Mouse (Mus musculus): ENCODE measurements around the gene Marcks. TPM values are rescaled to one million over a fixed set of nuclear protein-coding genes. Genes with fewer than 3 reads are reported as not detected.
A peak's percentile ranks its signal among the peaks of the same experiment; 100 is the strongest.

Gene Marcks
- polyA plus RNA-seq, 1 experiment from 2014 or later = 169 TPM

GRCm38 (mm10) chr10:37145456-37145855 lies 6.7 kb upstream of the Marcks start:
- no peak for DNase-seq (ENCODE audit: low spot score)
- H3K4me1 ChIP-seq = peaks cover 10% of the 10 kb centered on the region
- H3K4me3 ChIP-seq = no peak overlapping the region
- no peaks in the 10 kb centered on the region for H3K27me3 ChIP-seq (ENCODE audit: low read depth, poor library complexity, severe bottlenecking)
- WGBS = 92% methylated on average over 1 of the region's 1 CpGs
- H3K27ac ChIP-seq (replicated peaks) = no peak overlapping the region
- no peaks in the 10 kb centered on the region for H3K36me3 ChIP-seq
- no peaks in the 10 kb centered on the region for H3K9me3 ChIP-seq (replicated peaks)

- no peaks in the 10 kb centered on the region for H3K27me3 ChIP-seq (ENCODE audit: low read depth, poor library complexity, severe bottlenecking)
- peaks cover 2% of the 10 kb centered on the region for H3K36me3 ChIP-seq
- DNase-seq (ENCODE audit: low spot score) = no peak
- H3K4me1 ChIP-seq = peaks cover 10% of the 10 kb centered on the region
- 72% methylated on average over 4 of the region's 4 CpGs for WGBS
- H3K4me3 ChIP-seq = peak overlapping the region; percentile 93
- no peaks in the 10 kb centered on the region for H3K9me3 ChIP-seq (replicated peaks)
- H3K27ac ChIP-seq (replicated peaks) = peak overlapping the region; percentile 100
Observed at GRCm38 (mm10) chr10:37141621-37142020, 2.9 kb upstream of the Marcks start.

GRCm38 (mm10) chr10:37140736-37141451 lies 2.2 kb upstream of the Marcks start:
- WGBS = under 1% methylated on average over 45 of the region's 47 CpGs
- H3K9me3 ChIP-seq (replicated peaks) = no peaks in the 10 kb centered on the region

GRCm38 (mm10) chr10:37140166-37140735 lies 1.5 kb upstream of the Marcks start:
- peaks cover 15% of the 10 kb centered on the region for H3K36me3 ChIP-seq
- no peaks in the 10 kb centered on the region for H3K9me3 ChIP-seq (replicated peaks)
- H3K27ac ChIP-seq (replicated peaks) = peak overlapping the region; percentile 100
- H3K4me1 ChIP-seq = peaks cover 10% of the 10 kb centered on the region
- H3K4me3 ChIP-seq = peak overlapping the region; percentile 93
- under 1% methylated on average over 24 of the region's 24 CpGs for WGBS
- no peak for DNase-seq (ENCODE audit: low spot score)
- no peaks in the 10 kb centered on the region for H3K27me3 ChIP-seq (ENCODE audit: low read depth, poor library complexity, severe bottlenecking)

More at GRCm38 (mm10) chr10:37140736-37141451, 2.2 kb upstream of the Marcks start:
- Histone ChIP-seq H3K27me3 (ENCODE audit: low read depth, poor library complexity, severe bottlenecking) (no peaks in the 10 kb centered on the region), H3K27ac (replicated peaks) (peak overlapping the region; percentile 100), H3K4me1 (peaks cover 10% of the 10 kb centered on the region), H3K36me3 (peaks cover 9% of the 10 kb centered on the region), H3K4me3 (peak overlapping the region; percentile 93)
- peak; percentile 100 for DNase-seq (ENCODE audit: low spot score)

GRCm38 (mm10) chr10:37139443-37140165 lies 884 bp upstream of the Marcks start:
- no peaks in the 10 kb centered on the region for H3K9me3 ChIP-seq (replicated peaks)
- peak overlapping the region; percentile 93 for H3K4me3 ChIP-seq
- peaks cover 16% of the 10 kb centered on the region for H3K4me1 ChIP-seq
- under 1% methylated on average over 26 of the region's 26 CpGs for WGBS
- peak overlapping the region; percentile 100 for H3K27ac ChIP-seq (replicated peaks)
- peaks cover 22% of the 10 kb centered on the region for H3K36me3 ChIP-seq
- DNase-seq (ENCODE audit: low spot score) = peak; percentile 70
- H3K27me3 ChIP-seq (ENCODE audit: low read depth, poor library complexity, severe bottlenecking) = no peaks in the 10 kb centered on the region

- Histone ChIP-seq H3K4me1 (peaks cover 22% of the 10 kb centered on the region), H3K27ac (replicated peaks) (peak overlapping the region; percentile 100), H3K9me3 (replicated peaks) (no peaks in the 10 kb centered on the region), H3K27me3 (ENCODE audit: low read depth, poor library complexity, severe bottlenecking) (no peaks in the 10 kb centered on the region), H3K4me3 (peak overlapping the region; percentile 93), H3K36me3 (peaks cover 34% of the 10 kb centered on the region)
- under 1% methylated on average over 26 of the region's 26 CpGs for WGBS
- DNase-seq (ENCODE audit: low spot score) = peak; percentile 71
Observed at GRCm38 (mm10) chr10:37138311-37138731, 399 bp downstream of the Marcks start.

GRCm38 (mm10) chr10:37137531-37138310 lies 999 bp downstream of the Marcks start:
- no peaks in the 10 kb centered on the region for H3K27me3 ChIP-seq (ENCODE audit: low read depth, poor library complexity, severe bottlenecking)
- H3K9me3 ChIP-seq (replicated peaks) = no peaks in the 10 kb centered on the region
- DNase-seq (ENCODE audit: low spot score) = peak; percentile 68
- WGBS = under 1% methylated on average over 24 of the region's 24 CpGs
- peaks cover 22% of the 10 kb centered on the region for H3K4me1 ChIP-seq
- peak overlapping the region; percentile 100 for H3K27ac ChIP-seq (replicated peaks)
- peaks cover 40% of the 10 kb centered on the region for H3K36me3 ChIP-seq
- peak overlapping the region; percentile 93 for H3K4me3 ChIP-seq

- peak overlapping the region; percentile 100 for H3K27ac ChIP-seq (replicated peaks)
- WGBS = under 1% methylated on average over 42 of the region's 49 CpGs
- DNase-seq (ENCODE audit: low spot score) = peak; percentile 87
- H3K9me3 ChIP-seq (replicated peaks) = no peaks in the 10 kb centered on the region
- peaks cover 20% of the 10 kb centered on the region for H3K4me1 ChIP-seq
- no peaks in the 10 kb centered on the region for H3K27me3 ChIP-seq (ENCODE audit: low read depth, poor library complexity, severe bottlenecking)
- H3K36me3 ChIP-seq = peaks cover 44% of the 10 kb centered on the region
- H3K4me3 ChIP-seq = peak overlapping the region; percentile 93
Observed at GRCm38 (mm10) chr10:37136981-37137518, 1.7 kb downstream of the Marcks start.

- no peaks in the 10 kb centered on the region for H3K27me3 ChIP-seq (ENCODE audit: low read depth, poor library complexity, severe bottlenecking)
- peaks cover 12% of the 10 kb centered on the region for H3K4me1 ChIP-seq
Observed at GRCm38 (mm10) chr10:37135951-37136751, 2.6 kb downstream of the Marcks start.

GRCm38 (mm10) chr10:37133876-37134708 lies 4.6 kb downstream of the Marcks start:
- Histone ChIP-seq H3K27me3 (ENCODE audit: low read depth, poor library complexity, severe bottlenecking) (no peaks in the 10 kb centered on the region), H3K36me3 (peaks cover 46% of the 10 kb centered on the region), H3K4me1 (peaks cover 12% of the 10 kb centered on the region), H3K4me3 (peak overlapping the region; percentile 93), H3K27ac (replicated peaks) (no peak overlapping the region), H3K9me3 (replicated peaks) (no peaks in the 10 kb centered on the region)
- DNase-seq (ENCODE audit: low spot score) = no peak
- WGBS = 90% methylated on average over 4 of the region's 4 CpGs

More at GRCm38 (mm10) chr10:37135951-37136751, 2.6 kb downstream of the Marcks start:
- peak overlapping the region; percentile 93 for H3K4me3 ChIP-seq
- under 1% methylated on average over 97 of the region's 99 CpGs for WGBS
- peaks cover 44% of the 10 kb centered on the region for H3K36me3 ChIP-seq
- no peaks in the 10 kb centered on the region for H3K9me3 ChIP-seq (replicated peaks)
- DNase-seq (ENCODE audit: low spot score) = peak; percentile 64
- H3K27ac ChIP-seq (replicated peaks) = peak overlapping the region; percentile 100

GRCm38 (mm10) chr10:37132671-37133070 lies 6.0 kb downstream of the Marcks start:
- peaks cover 12% of the 10 kb centered on the region for H3K4me1 ChIP-seq
- peaks cover 51% of the 10 kb centered on the region for H3K36me3 ChIP-seq
- no peaks in the 10 kb centered on the region for H3K27me3 ChIP-seq (ENCODE audit: low read depth, poor library complexity, severe bottlenecking)
- no peak overlapping the region for H3K27ac ChIP-seq (replicated peaks)
- H3K9me3 ChIP-seq (replicated peaks) = no peaks in the 10 kb centered on the region
- no peak overlapping the region for H3K4me3 ChIP-seq
- peak; percentile 17 for DNase-seq (ENCODE audit: low spot score)
- 95% methylated on average over 4 of the region's 4 CpGs for WGBS

Measured in midbrain, embryonic 10.5 days (tissue).